Mouse (Mus musculus) brown adipose tissue, adult 24 weeks (tissue): ENCODE measurements around the gene Cfap298. TPM values are rescaled to one million over a fixed set of nuclear protein-coding genes. Genes with fewer than 3 reads are reported as not detected.

Experiments used
- H3K27ac ChIP-seq: fragments of 200-500 bp; replicated peaks from 2 replicates; pipeline ENCODE4 v1.5.1; 2012; ENCODE audit warnings: low read depth, mild to moderate bottlenecking, low read length
- H3K4me1 ChIP-seq: fragments of 200-500 bp; 2 replicates; pipeline ENCODE4 v1.6.1; 2012; ENCODE audit warnings: low read length, mixed read lengths; ENCODE audit not compliant: control insufficient read depth, insufficient read depth, insufficient read length
- H3K4me3 ChIP-seq: fragments of 200-500 bp; 2 replicates; pipeline ENCODE4 v1.5.1; 2012; ENCODE audit warnings: low read depth, mild to moderate bottlenecking, low read length, moderate library complexity; ENCODE audit not compliant: insufficient read depth
- polyA plus RNA-seq: library from polyadenylated mRNA; stranded (reverse); fragments of >200 nt; gene quantifications from 2 replicates; pipeline ENCODE4 v1.2.4, GENCODE M21; 2012; ENCODE audit not compliant: missing spikeins, insufficient read depth, insufficient read length

Cfap298 gene
- polyA plus RNA-seq = 41.8 and 45.0 TPM in 2 replicates

GRCm38 (mm10) chr16:90934687-90935328 is at the start of gene Cfap298:
Gene Cfap298, minus strand, starts transcription at chr16:90935114.
- Histone ChIP-seq H3K4me3 (peak within 1 kb of the TSS; percentile 80), H3K27ac (peak within 1 kb of the TSS; percentile 44), H3K4me1 (no peaks in the 10 kb centered on the region)

- H3K4me3 ChIP-seq = no peak overlapping the region
- no peaks in the 10 kb centered on the region for H3K4me1 ChIP-seq
- H3K27ac ChIP-seq = no peak overlapping the region
Measured at GRCm38 (mm10) chr16:90971004-90971403, 36.1 kb upstream of the Cfap298 start.

GRCm38 (mm10) chr16:90966241-90966640 is 31.3 kb upstream of the Cfap298 start:
- no peak overlapping the region for H3K4me3 ChIP-seq
- no peaks in the 10 kb centered on the region for H3K4me1 ChIP-seq
- H3K27ac ChIP-seq = no peak overlapping the region

- Histone ChIP-seq H3K4me3 (no peak overlapping the region), H3K4me1 (no peaks in the 10 kb centered on the region), H3K27ac (no peak overlapping the region)
Measured at GRCm38 (mm10) chr16:90964302-90964701, 29.4 kb upstream of the Cfap298 start.

GRCm38 (mm10) chr16:90963866-90964265 is 29.0 kb upstream of the Cfap298 start:
- Histone ChIP-seq H3K4me1 (no peaks in the 10 kb centered on the region), H3K4me3 (no peak overlapping the region), H3K27ac (no peak overlapping the region)

- no peaks in the 10 kb centered on the region for H3K4me1 ChIP-seq
- H3K4me3 ChIP-seq = no peak overlapping the region
- H3K27ac ChIP-seq = no peak overlapping the region
Measured at GRCm38 (mm10) chr16:90963231-90963630, 28.3 kb upstream of the Cfap298 start.

GRCm38 (mm10) chr16:90958301-90959085 is 23.6 kb upstream of the Cfap298 start:
- Histone ChIP-seq H3K4me3 (no peak overlapping the region), H3K4me1 (no peaks in the 10 kb centered on the region), H3K27ac (no peak overlapping the region)

- Histone ChIP-seq H3K4me1 (no peaks in the 10 kb centered on the region), H3K4me3 (no peak overlapping the region), H3K27ac (no peak overlapping the region)
Measured at GRCm38 (mm10) chr16:90955494-90955893, 20.6 kb upstream of the Cfap298 start.

GRCm38 (mm10) chr16:90953770-90954169 is 18.9 kb upstream of the Cfap298 start:
- Histone ChIP-seq H3K4me3 (no peak overlapping the region), H3K4me1 (no peaks in the 10 kb centered on the region), H3K27ac (no peak overlapping the region)

GRCm38 (mm10) chr16:90953147-90953546 is 18.2 kb upstream of the Cfap298 start:
- Histone ChIP-seq H3K27ac (no peak overlapping the region), H3K4me3 (no peak overlapping the region), H3K4me1 (no peaks in the 10 kb centered on the region)

- Histone ChIP-seq H3K27ac (no peak overlapping the region), H3K4me1 (no peaks in the 10 kb centered on the region), H3K4me3 (no peak overlapping the region)
Measured at GRCm38 (mm10) chr16:90950354-90950963, 15.5 kb upstream of the Cfap298 start.

GRCm38 (mm10) chr16:90946977-90947376 is 12.1 kb upstream of the Cfap298 start:
- Histone ChIP-seq H3K4me1 (no peaks in the 10 kb centered on the region), H3K27ac (no peak overlapping the region), H3K4me3 (no peak overlapping the region)

GRCm38 (mm10) chr16:90941246-90941645 is 6.3 kb upstream of the Cfap298 start:
- H3K27ac ChIP-seq = no peak overlapping the region
- H3K4me1 ChIP-seq = no peaks in the 10 kb centered on the region
- H3K4me3 ChIP-seq = no peak overlapping the region

GRCm38 (mm10) chr16:90934193-90934686 is 674 bp downstream of the Cfap298 start:
- H3K27ac ChIP-seq = peak overlapping the region; percentile 44
- peak overlapping the region; percentile 80 for H3K4me3 ChIP-seq
- H3K4me1 ChIP-seq = no peaks in the 10 kb centered on the region

GRCm38 (mm10) chr16:90933534-90934176 is 1.3 kb downstream of the Cfap298 start:
- H3K27ac ChIP-seq = peak overlapping the region; percentile 44
- H3K4me1 ChIP-seq = no peaks in the 10 kb centered on the region
- peak overlapping the region; percentile 80 for H3K4me3 ChIP-seq
